ENCODE assay signal across 15 mouse cellular contexts in the genomic region with DNA sequence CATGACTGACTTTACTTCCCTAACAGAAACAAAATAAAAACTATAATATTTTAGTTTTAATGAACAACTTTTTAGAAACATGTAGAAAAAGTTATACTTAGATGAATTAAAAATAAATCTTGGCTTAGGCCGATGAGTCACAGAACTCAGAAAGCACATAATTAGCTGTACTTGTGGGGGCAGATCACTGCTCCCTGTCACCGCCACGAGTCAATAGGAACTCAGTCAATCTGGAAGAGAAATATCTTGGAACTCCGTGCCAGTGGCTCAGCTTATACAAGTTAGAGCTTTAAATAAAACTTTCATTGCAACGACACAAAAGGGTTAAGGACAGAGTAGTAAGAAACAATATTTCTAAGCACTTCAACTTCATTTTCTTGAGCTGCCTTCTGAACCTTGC.
DNase-seq lines count a peak whose midpoint lies in the region; ATAC-seq lines count a peak whose summit lies in the region.
"Had no signal": no experiment of that assay in that cellular context is flagged by ENCODE, and none has a peak within 500 bp of the region (broad histone marks: within the 10 kb centered on the region; RNA-seq: fewer than 3 reads in every experiment).

No protein-coding gene starts in this region.

- H3K4me2 ChIP-seq in liver, embryonic 12.5 days = no peak overlapping the region
- H3K4me2 ChIP-seq: forebrain, embryonic 13.5 days; limb, embryonic 15.5 days; midbrain, embryonic 11.5 days had no signal

- intact Hi-C loops in left cerebral cortex, postnatal 4 days (cut with DNase I) = no loop called here
- intact Hi-C loops in left cerebral cortex, postnatal 25 days (cut with DNase I) = no loop called here

- DNase-seq in left cerebral cortex, adult 18-20 months (ENCODE audit: low spot score in 2 of 2) = peak; percentile 16 to 27
- DNase-seq in left cerebral cortex, postnatal 4 days = no peak
- DNase-seq in brain, adult 2 months (ENCODE audit: low read depth, low spot score) = peak; percentile 86
- DNase-seq in frontal cortex, adult 2 months (ENCODE audit: extremely low spot score in 1 of 2, low spot score in 1 of 2) = peak; percentile 71 to 78
- DNase-seq in left cerebral cortex, postnatal 25 days (ENCODE audit: low spot score in 2 of 2) = peak; percentile 27 to 84
- no peak for DNase-seq in embryo, embryonic 11 days
- DNase-seq: cerebellum, adult 8-10 months; gastrocnemius, postnatal 25 days; kidney, adult 18-20 months; kidney, postnatal 10 days; liver, postnatal 0 days had no signal

- ATAC-seq in liver, embryonic 12.5 days = no peak
- ATAC-seq: forebrain, embryonic 13.5 days; liver, postnatal 0 days had no signal

- H3K27me3 ChIP-seq in liver, embryonic 12.5 days (replicated peaks) = no peaks in the 10 kb centered on the region
- H3K27me3 ChIP-seq: forebrain, embryonic 13.5 days; limb, embryonic 15.5 days had no signal

- no peaks in the 10 kb centered on the region for H3K4me1 ChIP-seq in liver, embryonic 12.5 days
- H3K4me1 ChIP-seq: forebrain, embryonic 13.5 days; limb, embryonic 15.5 days had no signal

- no peak overlapping the region for H3K9ac ChIP-seq in liver, embryonic 12.5 days
- H3K9ac ChIP-seq: forebrain, embryonic 13.5 days; limb, embryonic 15.5 days; liver, postnatal 0 days had no signal

- H3K4me3 ChIP-seq in liver, embryonic 12.5 days = no peak overlapping the region
- H3K4me3 ChIP-seq: forebrain, embryonic 13.5 days; limb, embryonic 15.5 days had no signal

- no peaks in the 10 kb centered on the region for H3K36me3 ChIP-seq in liver, embryonic 12.5 days
- H3K36me3 ChIP-seq: limb, embryonic 15.5 days had no signal

- no peak overlapping the region for H3K27ac ChIP-seq in liver, embryonic 12.5 days
- H3K27ac ChIP-seq: forebrain, embryonic 13.5 days; limb, embryonic 15.5 days had no signal

- no peaks in the 10 kb centered on the region for H3K9me3 ChIP-seq in liver, embryonic 12.5 days (replicated peaks)
- H3K9me3 ChIP-seq: forebrain, embryonic 13.5 days; limb, embryonic 15.5 days had no signal

- 61% methylated on average over 5 of the region's 5 CpGs for WGBS in liver, embryonic 12.5 days (ENCODE audit: insufficient replicate concordance)

Comparison
In these comparisons a context has a peak if more than half of its experiments do, and no peak if none do; other contexts are left out.
1. DNase-seq: peak in left cerebral cortex, adult 18-20 months (2 of 2), brain, adult 2 months (single experiment), frontal cortex, adult 2 months (2 of 2) and left cerebral cortex, postnatal 25 days (2 of 2); none in left cerebral cortex, postnatal 4 days (single experiment) and embryo, embryonic 11 days (single experiment).